Mouse (Mus musculus): ENCODE measurements around the gene Nlgn3. TPM values are rescaled to one million over a fixed set of nuclear protein-coding genes. Genes with fewer than 3 reads are reported as not detected.

Nlgn3 gene
- total RNA-seq, 2 experiments from 2014 or later, result 0.51 to 0.69 TPM

- no peak for DNase-seq
- intact Hi-C loops (cut with DNase I), result no loop called here
These were observed 70.0 kb downstream of the Nlgn3 start for GRCm38 (mm10) chrX:101369001-101369400.

- no peak for DNase-seq
- intact Hi-C loops (cut with DNase I), result no loop called here
These were observed 71.6 kb downstream of the Nlgn3 start for GRCm38 (mm10) chrX:101370573-101370972.

- intact Hi-C loops (cut with DNase I), result no loop called here
These were observed 74.0 kb downstream of the Nlgn3 start for GRCm38 (mm10) chrX:101372946-101373345.

More at GRCm38 (mm10) chrX:101372946-101373345, 74.0 kb downstream of the Nlgn3 start:
- DNase-seq, result no peak

Other genes with a start within 250 kb of the Nlgn3 start
- under 1 TPM; 0.12 to 0.22 TPM for gene Tex11, start 239.5 kb upstream of the Nlgn3 start, total RNA-seq (2021)
- gene Slc7a3, start 213.1 kb upstream of the Nlgn3 start, total RNA-seq (2021), result under 1 TPM in 1 of 2 experiments, not detected in 1; 0.12 TPM
- gene Snx12, start 76.6 kb upstream of the Nlgn3 start, total RNA-seq (2021), result 10 to 100 TPM; 38.9 to 42.1 TPM
- gene Foxo4, start 44.6 kb upstream of the Nlgn3 start, total RNA-seq (2021), result 10 to 100 TPM; 42.3 to 43.2 TPM
- gene Gm614, start 35.2 kb upstream of the Nlgn3 start, total RNA-seq (2021), result under 1 TPM; 0.32 to 0.38 TPM
- gene Il2rg, start 30.9 kb upstream of the Nlgn3 start, total RNA-seq (2021), result 10 to 100 TPM; 11.5 to 19.4 TPM
- not detected for gene Gm20489, start 30.1 kb upstream of the Nlgn3 start, total RNA-seq (2021)
- gene Med12, start 25.1 kb upstream of the Nlgn3 start, total RNA-seq (2021), result 10 to 100 TPM; 22.5 to 25.8 TPM
- gene Gjb1, start 77.2 kb downstream of the Nlgn3 start, total RNA-seq (2021), result not detected
- gene Zmym3, start 121.7 kb downstream of the Nlgn3 start, total RNA-seq (2021), result 10 to 100 TPM; 18.5 to 19.0 TPM
- 100 to 1,000 TPM in 1 of 2 experiments, 10 to 100 TPM in 1; 80.4 to 108 TPM for gene Nono, start 130.2 kb downstream of the Nlgn3 start, total RNA-seq (2021)
- gene Itgb1bp2, start 149.9 kb downstream of the Nlgn3 start, total RNA-seq (2021), result 100 to 1,000 TPM; 204 to 235 TPM
- gene Taf1, start 233.6 kb downstream of the Nlgn3 start, total RNA-seq (2021), result 10 to 100 TPM; 17.5 to 17.6 TPM